Mouse (Mus musculus) neural tube, embryonic 15.5 days (tissue): ENCODE measurements around the gene Ldhal6b. TPM values are rescaled to one million over a fixed set of nuclear protein-coding genes. Genes with fewer than 3 reads are reported as not detected.

ENCODE experiments used
- ATAC-seq: fragments of 200-750 bp; cut with Nextera tagmentation; 2 replicates; pipeline ENCODE4 v1.8.0; 2017; ENCODE audit warnings: mild to moderate bottlenecking, moderate TSS enrichment, moderate library complexity; ENCODE audit not compliant: low FRiP score
- H3K27ac ChIP-seq: fragments of 300-500 bp; sonication (generic); replicated peaks from 2 replicates; pipeline ENCODE4 v1.5.1; 2015; ENCODE audit warnings: mild to moderate bottlenecking, inconsistent platforms
- H3K27me3 ChIP-seq: fragments of 300-500 bp; sonication (generic); replicated peaks from 2 replicates; pipeline ENCODE4 v1.6.1; 2015; ENCODE audit warnings: inconsistent platforms
- H3K36me3 ChIP-seq: fragments of 300-500 bp; sonication (generic); 2 replicates; pipeline ENCODE4 v1.6.1; 2015; ENCODE audit warnings: inconsistent platforms
- H3K4me1 ChIP-seq: fragments of 300-500 bp; sonication (generic); 2 replicates; pipeline ENCODE4 v1.6.1; 2015; ENCODE audit warnings: inconsistent platforms
- H3K4me2 ChIP-seq: fragments of 300-500 bp; sonication (generic); 2 replicates; pipeline ENCODE4 v1.6.1; 2015; ENCODE audit warnings: inconsistent platforms, mild to moderate bottlenecking, moderate library complexity
- H3K4me3 ChIP-seq: fragments of 300-500 bp; sonication (generic); replicated peaks from 2 replicates; pipeline ENCODE4 v1.5.1; 2015; ENCODE audit warnings: mild to moderate bottlenecking, inconsistent platforms
- H3K9ac ChIP-seq: fragments of 300-500 bp; sonication (generic); replicated peaks from 2 replicates; pipeline ENCODE4 v1.6.1; 2015; ENCODE audit warnings: mild to moderate bottlenecking, inconsistent platforms
- H3K9me3 ChIP-seq: fragments of 300-500 bp; sonication (generic); replicated peaks from 2 replicates; pipeline ENCODE4 v1.6.1; 2016; ENCODE audit warnings: inconsistent platforms
- WGBS: fragments of 180-500 bp; shearing (Covaris S2); methylation state at CpG from one replicate; pipeline ENCODE4 v1.1.7; 2015; ENCODE audit warnings: mixed read lengths; 5-methylcytosine and 5-hydroxymethylcytosine counted together
- polyA plus RNA-seq: library from polyadenylated mRNA; unstranded; fragments of >200 nt; fragmentation: Nextera tagmentation; extraction: Ambion mirVana; gene quantifications from 2 replicates; pipeline ENCODE4 v1.2.1, GENCODE M21; 2015

Ldhal6b gene
- polyA plus RNA-seq, 1 experiment from 2014 or later, result not detected

GRCm38 (mm10) chr17:5425204-5425603 is 6.6 kb upstream of the Ldhal6b start:
- H3K27ac ChIP-seq, result no peak overlapping the region
- no peak for ATAC-seq

GRCm38 (mm10) chr17:5424156-5424555 is 5.6 kb upstream of the Ldhal6b start:
- H3K9ac ChIP-seq, result no peak overlapping the region
- no peaks in the 10 kb centered on the region for H3K36me3 ChIP-seq
- no peak overlapping the region for H3K27ac ChIP-seq
- H3K4me3 ChIP-seq, result no peak overlapping the region
- ATAC-seq, result no peak
- no peaks in the 10 kb centered on the region for H3K27me3 ChIP-seq
- no peaks in the 10 kb centered on the region for H3K9me3 ChIP-seq
- no peak overlapping the region for H3K4me2 ChIP-seq
- H3K4me1 ChIP-seq, result no peaks in the 10 kb centered on the region
- WGBS, result 87% methylated on average over 8 of the region's 8 CpGs

More at GRCm38 (mm10) chr17:5425204-5425603, 6.6 kb upstream of the Ldhal6b start:
- Histone ChIP-seq H3K4me1 (peaks cover 4% of the 10 kb centered on the region; the same call in 1 of the 2 replicates), H3K4me2 (no peak overlapping the region), H3K27me3 (no peaks in the 10 kb centered on the region), H3K36me3 (no peaks in the 10 kb centered on the region), H3K9ac (no peak overlapping the region), H3K4me3 (no peak overlapping the region), H3K9me3 (no peaks in the 10 kb centered on the region)
- 51% methylated on average over 3 of the region's 3 CpGs for WGBS

- WGBS, result 60% methylated on average over 4 of the region's 4 CpGs
- Histone ChIP-seq H3K9ac (no peak overlapping the region), H3K27ac (no peak overlapping the region), H3K36me3 (peaks cover 9% of the 10 kb centered on the region), H3K4me1 (no peaks in the 10 kb centered on the region), H3K4me2 (no peak overlapping the region), H3K4me3 (no peak overlapping the region), H3K9me3 (no peaks in the 10 kb centered on the region), H3K27me3 (no peaks in the 10 kb centered on the region)
- no peak for ATAC-seq
These were observed 3.3 kb upstream of the Ldhal6b start for GRCm38 (mm10) chr17:5421835-5422234.

- H3K4me3 ChIP-seq, result no peak overlapping the region
- no peaks in the 10 kb centered on the region for H3K4me1 ChIP-seq
- no peaks in the 10 kb centered on the region for H3K9me3 ChIP-seq
- no peak overlapping the region for H3K4me2 ChIP-seq
- no peak overlapping the region for H3K9ac ChIP-seq
- no peak for ATAC-seq
- WGBS, result 63% methylated on average over 6 of the region's 6 CpGs
- no peaks in the 10 kb centered on the region for H3K27me3 ChIP-seq
- H3K36me3 ChIP-seq, result peaks cover 9% of the 10 kb centered on the region
- no peak overlapping the region for H3K27ac ChIP-seq
These were observed 1.4 kb upstream of the Ldhal6b start for GRCm38 (mm10) chr17:5419771-5420518.

- Histone ChIP-seq H3K4me2 (no peak overlapping the region), H3K4me1 (no peaks in the 10 kb centered on the region), H3K27me3 (no peaks in the 10 kb centered on the region), H3K9ac (no peak overlapping the region), H3K27ac (no peak overlapping the region), H3K4me3 (no peak overlapping the region), H3K36me3 (peaks cover 9% of the 10 kb centered on the region), H3K9me3 (no peaks in the 10 kb centered on the region)
- no peak for ATAC-seq
- 90% methylated on average over 9 of the region's 9 CpGs for WGBS
These were observed 489 bp upstream of the Ldhal6b start for GRCm38 (mm10) chr17:5419056-5419455.

GRCm38 (mm10) chr17:5416518-5416917 is 2.0 kb downstream of the Ldhal6b start:
- H3K9me3 ChIP-seq, result no peaks in the 10 kb centered on the region
- no peak overlapping the region for H3K9ac ChIP-seq
- H3K4me3 ChIP-seq, result no peak overlapping the region
- H3K4me1 ChIP-seq, result no peaks in the 10 kb centered on the region
- ATAC-seq, result no peak
- 94% methylated on average over 3 of the region's 3 CpGs for WGBS
- peaks cover 9% of the 10 kb centered on the region for H3K36me3 ChIP-seq
- H3K27me3 ChIP-seq, result no peaks in the 10 kb centered on the region
- no peak overlapping the region for H3K27ac ChIP-seq
- no peak overlapping the region for H3K4me2 ChIP-seq

- no peaks in the 10 kb centered on the region for H3K27me3 ChIP-seq
- no peak overlapping the region for H3K9ac ChIP-seq
- no peaks in the 10 kb centered on the region for H3K4me1 ChIP-seq
- no peak overlapping the region for H3K27ac ChIP-seq
- no peak overlapping the region for H3K4me2 ChIP-seq
- no peak for ATAC-seq
- WGBS, result 91% methylated on average over 3 of the region's 3 CpGs
- no peaks in the 10 kb centered on the region for H3K9me3 ChIP-seq
- H3K36me3 ChIP-seq, result peaks cover 13% of the 10 kb centered on the region
- no peak overlapping the region for H3K4me3 ChIP-seq
These were observed 4.5 kb downstream of the Ldhal6b start for GRCm38 (mm10) chr17:5414041-5414440.

- Histone ChIP-seq H3K9me3 (no peaks in the 10 kb centered on the region), H3K4me2 (no peak overlapping the region), H3K4me3 (no peak overlapping the region), H3K36me3 (peaks cover 11% of the 10 kb centered on the region), H3K27me3 (no peaks in the 10 kb centered on the region), H3K4me1 (no peaks in the 10 kb centered on the region), H3K27ac (no peak overlapping the region), H3K9ac (no peak overlapping the region)
- no peak for ATAC-seq
- WGBS, result 88% methylated on average over 13 of the region's 13 CpGs
These were observed 5.2 kb downstream of the Ldhal6b start for GRCm38 (mm10) chr17:5413350-5413749.

- Histone ChIP-seq H3K36me3 (0 out of 2 replicates have a peak, but pooled peaks cover 5% of the 10 kb centered on the region), H3K9ac (no peak overlapping the region), H3K4me1 (no peaks in the 10 kb centered on the region), H3K4me3 (no peak overlapping the region), H3K27me3 (no peaks in the 10 kb centered on the region), H3K9me3 (no peaks in the 10 kb centered on the region), H3K4me2 (no peak overlapping the region), H3K27ac (no peak overlapping the region)
- WGBS, result 91% methylated on average over 7 of the region's 7 CpGs
- no peak for ATAC-seq
These were observed 5.8 kb downstream of the Ldhal6b start for GRCm38 (mm10) chr17:5412740-5413139.

- Histone ChIP-seq H3K36me3 (0 out of 2 replicates have a peak, but pooled peaks cover 4% of the 10 kb centered on the region), H3K9me3 (no peaks in the 10 kb centered on the region), H3K4me3 (no peak overlapping the region), H3K27ac (no peak overlapping the region), H3K27me3 (no peaks in the 10 kb centered on the region), H3K4me1 (no peaks in the 10 kb centered on the region), H3K4me2 (no peak overlapping the region), H3K9ac (no peak overlapping the region)
- WGBS, result 89% methylated on average over 8 of the region's 8 CpGs
- ATAC-seq, result no peak
These were observed 6.3 kb downstream of the Ldhal6b start for GRCm38 (mm10) chr17:5412301-5412700.

- 93% methylated on average over 17 of the region's 17 CpGs for WGBS
- 0 out of 2 replicates have a peak, but pooled peaks cover 4% of the 10 kb centered on the region for H3K36me3 ChIP-seq
These were observed 7.4 kb downstream of the Ldhal6b start for GRCm38 (mm10) chr17:5411205-5411604.

GRCm38 (mm10) chr17:5410336-5410735 is 8.2 kb downstream of the Ldhal6b start:
- Histone ChIP-seq H3K27me3 (no peaks in the 10 kb centered on the region), H3K9ac (no peak overlapping the region)
- WGBS, result 84% methylated on average over 4 of the region's 4 CpGs

More at GRCm38 (mm10) chr17:5411205-5411604, 7.4 kb downstream of the Ldhal6b start:
- no peaks in the 10 kb centered on the region for H3K4me1 ChIP-seq
- no peak for ATAC-seq
- no peaks in the 10 kb centered on the region for H3K27me3 ChIP-seq
- H3K27ac ChIP-seq, result no peak overlapping the region
- H3K9me3 ChIP-seq, result no peaks in the 10 kb centered on the region
- no peak overlapping the region for H3K9ac ChIP-seq
- H3K4me2 ChIP-seq, result no peak overlapping the region
- H3K4me3 ChIP-seq, result no peak overlapping the region

More at GRCm38 (mm10) chr17:5410336-5410735, 8.2 kb downstream of the Ldhal6b start:
- H3K4me2 ChIP-seq, result no peak overlapping the region
- no peaks in the 10 kb centered on the region for H3K4me1 ChIP-seq
- no peaks in the 10 kb centered on the region for H3K9me3 ChIP-seq
- no peak for ATAC-seq
- H3K36me3 ChIP-seq, result 0 out of 2 replicates have a peak, but pooled peaks cover 4% of the 10 kb centered on the region
- H3K4me3 ChIP-seq, result no peak overlapping the region
- H3K27ac ChIP-seq, result no peak overlapping the region
